Mouse (Mus musculus) lung, adult 2 months (tissue): Measurements from ENCODE around the gene Smok3b.

Experiments used
- CTCF ChIP-seq: fragments of 200-500 bp; IDR thresholded peaks from 2 replicates; pipeline ENCODE4 v1.5.1; 2011; ENCODE audit warnings: mild to moderate bottlenecking, low read length, control low read depth; ENCODE audit not compliant: insufficient read depth
- POLR2A ChIP-seq: fragments of 200-500 bp; IDR thresholded peaks from 2 replicates; pipeline ENCODE4 v1.6.1; 2011; ENCODE audit warnings: low read depth, mild to moderate bottlenecking, control low read depth, low read length, borderline replicate concordance; ENCODE audit errors: extremely low read depth

GRCm38 (mm10) chr5:138016997-138017396 lies 4.2 kb upstream of the Smok3b start:
- TF ChIP-seq CTCF (no peak), POLR2A (no peak)
